Mouse (Mus musculus): ENCODE measurements around the gene Cs.

GRCm38 (mm10) chr10:128321641-128322040 is 15.9 kb upstream of the Cs start:
- no peak for TF ChIP-seq CTCF (IDR thresholded peaks at IDR 0.05)
- TF ChIP-seq POLR2A (IDR thresholded peaks at IDR 0.05; ENCODE audit: insufficient read depth, low read depth, low read length), result no peak
